Mouse (Mus musculus) hindbrain, postnatal 0 days (tissue): ENCODE results near the gene Slc46a3. TPM values are rescaled to one million over a fixed set of nuclear protein-coding genes. Genes with fewer than 3 reads are reported as not detected.

Experiments used
- ATAC-seq: fragments of 200-750 bp; cut with Nextera tagmentation; 2 replicates; pipeline ENCODE4 v1.8.0; 2017; ENCODE audit warnings: mild to moderate bottlenecking, moderate TSS enrichment, moderate library complexity
- DNase-seq: peaks from one replicate; pipeline ENCODE4 v3.0.0-alpha.2; 2015; ENCODE audit warnings: low spot score
- H3K27ac ChIP-seq: fragments of 300-500 bp; sonication (generic); 2 replicates; pipeline ENCODE4 v1.5.1; 2014; ENCODE audit warnings: mild to moderate bottlenecking
- H3K27me3 ChIP-seq: fragments of 300-500 bp; sonication (generic); 2 replicates; pipeline ENCODE4 v1.6.1; 2014; ENCODE audit warnings: low read length, mixed read lengths; ENCODE audit not compliant: insufficient read depth
- H3K36me3 ChIP-seq: fragments of 300-500 bp; sonication (generic); 2 replicates; pipeline ENCODE4 v1.6.1; 2014; ENCODE audit warnings: low read length, mixed read lengths; ENCODE audit not compliant: insufficient read depth
- H3K4me1 ChIP-seq: fragments of 300-500 bp; sonication (generic); 2 replicates; pipeline ENCODE4 v1.6.1; 2014; ENCODE audit warnings: antibody characterized with exemption, low read length, mixed read lengths; ENCODE audit not compliant: insufficient read depth
- H3K4me2 ChIP-seq: fragments of 300-500 bp; sonication (generic); 2 replicates; pipeline ENCODE4 v1.6.1; 2014; ENCODE audit warnings: low read depth, mild to moderate bottlenecking, low read length, moderate library complexity, mixed read lengths
- H3K4me3 ChIP-seq: fragments of 300-500 bp; sonication (generic); 2 replicates; pipeline ENCODE4 v1.5.1; 2014; ENCODE audit warnings: low read length
- H3K9ac ChIP-seq: fragments of 300-500 bp; sonication (generic); replicated peaks from 2 replicates; pipeline ENCODE4 v1.6.1; 2014; ENCODE audit warnings: mild to moderate bottlenecking, low read length, moderate library complexity, mixed read lengths
- H3K9me3 ChIP-seq: fragments of 300-500 bp; sonication (generic); 2 replicates; pipeline ENCODE4 v1.6.1; 2016; ENCODE audit warnings: low read length, mixed read lengths
- CTCF ChIP-seq: IDR thresholded peaks from 2 replicates; pipeline ENCODE4 v1.5.1; 2016; ENCODE audit warnings: antibody characterized with exemption, control low read depth, low read depth
- WGBS: fragments of 180-500 bp; shearing (Covaris S2); extraction: QIAGEN DNeasy Blood & Tissue Kit; methylation state at CpG from one replicate; pipeline ENCODE4 v1.1.7; 2014; 5-methylcytosine and 5-hydroxymethylcytosine counted together
- polyA plus RNA-seq: library from polyadenylated mRNA; unstranded; fragments of >200 nt; fragmentation: Nextera tagmentation; extraction: Ambion mirVana; gene quantifications from 2 replicates; pipeline ENCODE4 v1.2.1, GENCODE M21; 2015
- total RNA-seq: library from RNA; depleted of rRNA; stranded (reverse); fragments of >200 nt; gene quantifications from 2 replicates; pipeline ENCODE4 v1.2.3, GENCODE M21; 2014

The Slc46a3 gene
- total and polyA plus RNA-seq, 2 experiments from 2014 or later: 6.1 to 6.2 TPM

GRCm38 (mm10) chr5:147879971-147880682, 14.5 kb downstream of the Slc46a3 start:
- H3K27ac ChIP-seq: no peak overlapping the region
- H3K4me1 ChIP-seq: no peaks in the 10 kb centered on the region
- no peak for ATAC-seq
- TF ChIP-seq CTCF: no peak
- WGBS: 90% methylated on average over 17 of the region's 17 CpGs
- no peak overlapping the region for H3K9ac ChIP-seq
- no peak overlapping the region for H3K4me3 ChIP-seq
- no peak for DNase-seq
- peaks cover 23% of the 10 kb centered on the region; the same call in 1 of the 2 replicates for H3K36me3 ChIP-seq
- H3K9me3 ChIP-seq: no peaks in the 10 kb centered on the region
- H3K27me3 ChIP-seq: no peaks in the 10 kb centered on the region
- H3K4me2 ChIP-seq: no peak overlapping the region

GRCm38 (mm10) chr5:147877520-147877919, 17.1 kb downstream of the Slc46a3 start:
- H3K9me3 ChIP-seq: no peaks in the 10 kb centered on the region
- peaks cover 48% of the 10 kb centered on the region for H3K36me3 ChIP-seq
- DNase-seq (peak; percentile 32), ATAC-seq (no peak)
- H3K9ac ChIP-seq: no peak overlapping the region
- H3K4me2 ChIP-seq: no peak overlapping the region
- H3K4me1 ChIP-seq: no peaks in the 10 kb centered on the region
- peak; percentile 52 for TF ChIP-seq CTCF
- H3K4me3 ChIP-seq: no peak overlapping the region
- H3K27ac ChIP-seq: no peak overlapping the region
- 79% methylated on average over 6 of the region's 6 CpGs for WGBS
- H3K27me3 ChIP-seq: no peaks in the 10 kb centered on the region

GRCm38 (mm10) chr5:147875210-147875609, 19.4 kb downstream of the Slc46a3 start:
- no peak for DNase-seq
- H3K4me2 ChIP-seq: no peak overlapping the region
- H3K4me3 ChIP-seq: no peak overlapping the region
- peaks cover 63% of the 10 kb centered on the region for H3K36me3 ChIP-seq
- H3K9ac ChIP-seq: no peak overlapping the region
- no peaks in the 10 kb centered on the region for H3K27me3 ChIP-seq
- no peak overlapping the region for H3K27ac ChIP-seq
- no peak for TF ChIP-seq CTCF
- no peak for ATAC-seq
- 96% methylated on average over 8 of the region's 8 CpGs for WGBS
- no peaks in the 10 kb centered on the region for H3K4me1 ChIP-seq
- H3K9me3 ChIP-seq: no peaks in the 10 kb centered on the region

GRCm38 (mm10) chr5:147874491-147875065, 20.0 kb downstream of the Slc46a3 start:
- Histone ChIP-seq H3K4me2 (no peak overlapping the region), H3K4me3 (no peak overlapping the region), H3K4me1 (no peaks in the 10 kb centered on the region), H3K9ac (no peak overlapping the region), H3K9me3 (no peaks in the 10 kb centered on the region), H3K27me3 (no peaks in the 10 kb centered on the region), H3K36me3 (peaks cover 67% of the 10 kb centered on the region), H3K27ac (no peak overlapping the region)
- DNase-seq: no peak
- ATAC-seq: no peak
- WGBS: 90% methylated on average over 18 of the region's 18 CpGs
- TF ChIP-seq CTCF: no peak

GRCm38 (mm10) chr5:147871091-147871820, 23.4 kb downstream of the Slc46a3 start:
- no peak overlapping the region for H3K27ac ChIP-seq
- H3K4me2 ChIP-seq: no peak overlapping the region
- peaks cover 62% of the 10 kb centered on the region for H3K36me3 ChIP-seq
- ATAC-seq: no peak
- WGBS: 91% methylated on average over 15 of the region's 15 CpGs
- no peak overlapping the region for H3K9ac ChIP-seq
- H3K9me3 ChIP-seq: no peaks in the 10 kb centered on the region
- no peaks in the 10 kb centered on the region for H3K4me1 ChIP-seq
- H3K4me3 ChIP-seq: no peak overlapping the region
- DNase-seq: no peak
- TF ChIP-seq CTCF: no peak
- H3K27me3 ChIP-seq: no peaks in the 10 kb centered on the region

- Histone ChIP-seq H3K9ac (no peak overlapping the region), H3K27me3 (no peaks in the 10 kb centered on the region), H3K9me3 (no peaks in the 10 kb centered on the region), H3K27ac (no peak overlapping the region), H3K4me3 (no peak overlapping the region), H3K4me1 (no peaks in the 10 kb centered on the region), H3K36me3 (peaks cover 54% of the 10 kb centered on the region), H3K4me2 (no peak overlapping the region)
- no peak for TF ChIP-seq CTCF
- WGBS: 96% methylated on average over 1 of the region's 1 CpGs
- ATAC-seq (no peak), DNase-seq (no peak)
Measured at GRCm38 (mm10) chr5:147870296-147870695, 24.3 kb downstream of the Slc46a3 start.
